Mouse (Mus musculus) erythroblast, embryonic 14.5 days (primary cell): ENCODE data around the gene Nr0b2.

Experiments used
- GATA1 ChIP-seq: IDR thresholded peaks from 2 replicates; pipeline ENCODE4 v1.6.1; 2012; ENCODE audit warnings: low read length, inconsistent platforms, mixed read lengths
- TAL1 ChIP-seq: IDR thresholded peaks from 3 replicates; pipeline ENCODE4 v1.6.1; 2012; ENCODE audit warnings: low read length, inconsistent platforms, mixed read lengths

GRCm38 (mm10) chr4:133583690-133584058 lies 30.5 kb downstream of the Nr0b2 start:
- TF ChIP-seq TAL1 (no peak), GATA1 (no peak)
